Mouse (Mus musculus) C2C12 (cell line): ENCODE measurements at regions not wholly inside any gene's neighbourhood (a gene's known extent, or its start where the extent isn't known, plus 50 kb on each side); places are given as distances from the start of the nearest gene placed in this dataset.

Experiments used
- H3K27me3 ChIP-seq: one replicate; pipeline ENCODE4 v1.6.1; 2011; ENCODE audit not compliant: control insufficient read depth, insufficient read depth, insufficient read length
- H3K36me3 ChIP-seq: one replicate; pipeline ENCODE4 v1.6.1; 2011; ENCODE audit not compliant: control insufficient read depth, insufficient read depth
- H3K4me3 ChIP-seq: one replicate; pipeline ENCODE4 v1.5.1; 2011; ENCODE audit warnings: mild to moderate bottlenecking, control low read depth; ENCODE audit not compliant: poor library complexity, insufficient read depth, severe bottlenecking
- H3K79me2 ChIP-seq: one replicate; pipeline ENCODE4 v1.6.1; 2011; ENCODE audit not compliant: control insufficient read depth, insufficient read depth
- H3K79me3 ChIP-seq: one replicate; pipeline ENCODE4 v1.6.1; 2011; ENCODE audit warnings: low read depth, control low read depth
- H3ac ChIP-seq: one replicate; pipeline ENCODE3; 2011; ENCODE audit warnings: low read depth; ENCODE audit not compliant: control insufficient read depth, insufficient read length
- CEBPB ChIP-seq: IDR thresholded peaks from one replicate; pipeline ENCODE4 v1.6.1; 2011; ENCODE audit warnings: low read depth, mild to moderate bottlenecking, control low read depth, moderate library complexity
- CTCF ChIP-seq: IDR thresholded peaks from one replicate; pipeline ENCODE4 v1.5.1; 2011; ENCODE audit not compliant: control insufficient read depth, insufficient read depth, insufficient read length
- FOSL1 ChIP-seq: IDR thresholded peaks from one replicate; pipeline ENCODE4 v1.8.0; 2011; ENCODE audit warnings: mild to moderate bottlenecking, low read length; ENCODE audit not compliant: poor library complexity, insufficient read depth, severe bottlenecking
- MAX ChIP-seq: IDR thresholded peaks from one replicate; pipeline ENCODE4 v1.6.1; 2011; ENCODE audit warnings: mild to moderate bottlenecking, control low read depth
- MYOD1 ChIP-seq: IDR thresholded peaks from one replicate; pipeline ENCODE4 v1.6.1; 2011; ENCODE audit warnings: low read depth; ENCODE audit not compliant: control insufficient read depth, insufficient read length
- MYOG ChIP-seq: IDR thresholded peaks from one replicate; pipeline ENCODE4 v1.6.1; 2011; ENCODE audit not compliant: control insufficient read depth, insufficient read length; ENCODE audit errors: extremely low read depth
- USF1 ChIP-seq: IDR thresholded peaks from one replicate; pipeline ENCODE4 v1.6.1; 2011; ENCODE audit warnings: low read depth, mild to moderate bottlenecking, control low read depth, moderate library complexity

GRCm38 (mm10) chr14:54148121-54148520 lies 105.8 kb downstream of the Dad1 start:
- H3K4me3 ChIP-seq: no peak overlapping the region
- H3ac ChIP-seq: no peak overlapping the region
- H3K79me2 ChIP-seq: no peaks in the 10 kb centered on the region
- TF ChIP-seq FOSL1: no peak
- TF ChIP-seq MYOD1: no peak
- no peak for TF ChIP-seq CEBPB
- TF ChIP-seq USF1: no peak
- no peak for TF ChIP-seq MAX
- TF ChIP-seq CTCF: no peak
- TF ChIP-seq MYOG: no peak
- no peaks in the 10 kb centered on the region for H3K36me3 ChIP-seq
- H3K79me3 ChIP-seq: no peaks in the 10 kb centered on the region
- no peaks in the 10 kb centered on the region for H3K27me3 ChIP-seq

- no peaks in the 10 kb centered on the region for H3K27me3 ChIP-seq
- no peak overlapping the region for H3K4me3 ChIP-seq
- no peaks in the 10 kb centered on the region for H3K36me3 ChIP-seq
- TF ChIP-seq MYOD1 (no peak), MAX (no peak), CTCF (no peak), CEBPB (no peak)
- no peak overlapping the region for H3ac ChIP-seq
- H3K79me2 ChIP-seq: no peaks in the 10 kb centered on the region
- H3K79me3 ChIP-seq: no peaks in the 10 kb centered on the region
Measured at GRCm38 (mm10) chr14:54147546-54147945, 106.4 kb downstream of the Dad1 start.

DNA sequence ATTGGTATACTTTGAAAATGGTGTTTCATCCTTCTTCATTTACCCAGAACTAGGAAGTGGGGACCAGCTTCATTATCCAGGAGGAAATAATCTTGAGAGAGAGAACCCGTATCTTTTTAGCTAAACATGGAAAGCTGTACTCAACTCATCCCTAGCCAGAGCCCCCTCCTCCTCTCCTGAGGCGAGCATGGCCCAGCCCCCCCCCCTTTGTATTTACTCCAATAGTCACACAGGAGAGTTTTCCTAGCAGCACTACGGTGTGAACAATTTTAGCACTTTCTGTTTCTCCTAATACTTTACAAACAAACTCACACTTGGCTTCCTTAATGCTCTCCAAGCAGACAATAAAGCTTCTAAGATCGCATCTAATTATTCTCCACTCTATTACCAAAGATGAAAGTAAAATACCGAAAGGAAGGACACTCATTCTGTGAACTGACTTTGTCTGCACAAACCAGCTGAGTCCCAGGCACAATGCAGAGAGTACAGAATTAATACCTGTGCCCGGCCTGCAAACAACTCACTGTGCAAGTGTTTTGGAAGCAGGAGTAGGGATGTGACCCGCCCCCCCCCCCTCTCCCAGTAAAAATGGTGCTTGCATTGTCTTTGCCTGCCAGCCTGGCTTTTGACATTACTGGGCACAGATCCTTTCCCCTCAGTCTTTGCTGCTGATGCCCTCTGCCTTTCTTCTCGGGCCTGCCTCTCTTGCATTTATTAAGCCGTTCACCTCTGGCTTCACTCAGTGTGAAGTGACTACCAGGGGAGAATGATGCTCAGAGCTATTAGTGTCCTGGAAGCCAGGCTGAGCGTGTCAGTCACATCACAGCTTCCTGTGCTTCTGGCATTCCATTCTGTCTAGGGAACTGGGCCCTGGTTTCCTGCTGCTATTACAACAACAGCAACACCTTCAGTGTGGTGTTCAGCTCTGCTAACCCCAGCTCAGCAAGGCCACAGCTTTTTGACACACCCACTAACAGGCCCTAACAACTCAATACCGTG lies 107.9 kb downstream of the Dad1 start:
- Histone ChIP-seq H3K79me3 (no peaks in the 10 kb centered on the region), H3ac (no peak overlapping the region), H3K27me3 (no peaks in the 10 kb centered on the region), H3K36me3 (no peaks in the 10 kb centered on the region), H3K4me3 (no peak overlapping the region), H3K79me2 (no peaks in the 10 kb centered on the region)
- TF ChIP-seq FOSL1: no peak
- no peak for TF ChIP-seq MYOG
- TF ChIP-seq MAX: no peak
- TF ChIP-seq MYOD1: no peak
- no peak for TF ChIP-seq CEBPB
- TF ChIP-seq USF1: no peak
- TF ChIP-seq CTCF: no peak

DNA sequence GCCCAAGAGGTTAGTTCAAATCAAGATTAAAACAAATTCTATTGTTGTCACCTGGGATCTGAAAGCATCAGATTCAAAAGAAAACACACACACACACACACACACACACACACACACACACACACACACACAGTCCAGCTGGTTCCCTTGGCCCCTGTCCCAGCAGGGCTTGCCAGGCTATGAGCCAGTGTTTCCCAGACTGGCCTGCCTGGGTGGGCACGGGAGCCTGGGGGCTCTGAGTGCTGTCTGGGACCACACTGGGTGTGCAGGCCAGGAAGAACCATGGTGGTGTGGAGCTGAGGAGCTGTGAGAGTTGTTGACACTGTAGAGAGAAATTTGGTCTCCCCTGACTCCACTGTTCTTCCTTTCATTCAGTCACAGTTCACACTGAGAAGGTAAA lies 110.1 kb downstream of the Dad1 start:
- Histone ChIP-seq H3K4me3 (no peak overlapping the region), H3ac (no peak overlapping the region), H3K27me3 (no peaks in the 10 kb centered on the region), H3K79me3 (no peaks in the 10 kb centered on the region), H3K79me2 (no peaks in the 10 kb centered on the region), H3K36me3 (no peaks in the 10 kb centered on the region)
- TF ChIP-seq USF1: no peak
- no peak for TF ChIP-seq MYOD1
- no peak for TF ChIP-seq MYOG
- no peak for TF ChIP-seq MAX
- no peak for TF ChIP-seq FOSL1
- TF ChIP-seq CTCF: no peak
- TF ChIP-seq CEBPB: no peak

GRCm38 (mm10) chr14:54138288-54138687 lies 115.6 kb downstream of the Dad1 start:
- Histone ChIP-seq H3K27me3 (no peaks in the 10 kb centered on the region), H3ac (no peak overlapping the region), H3K79me2 (no peaks in the 10 kb centered on the region), H3K36me3 (no peaks in the 10 kb centered on the region), H3K79me3 (no peaks in the 10 kb centered on the region), H3K4me3 (no peak overlapping the region)
- no peak for TF ChIP-seq CTCF

DNA sequence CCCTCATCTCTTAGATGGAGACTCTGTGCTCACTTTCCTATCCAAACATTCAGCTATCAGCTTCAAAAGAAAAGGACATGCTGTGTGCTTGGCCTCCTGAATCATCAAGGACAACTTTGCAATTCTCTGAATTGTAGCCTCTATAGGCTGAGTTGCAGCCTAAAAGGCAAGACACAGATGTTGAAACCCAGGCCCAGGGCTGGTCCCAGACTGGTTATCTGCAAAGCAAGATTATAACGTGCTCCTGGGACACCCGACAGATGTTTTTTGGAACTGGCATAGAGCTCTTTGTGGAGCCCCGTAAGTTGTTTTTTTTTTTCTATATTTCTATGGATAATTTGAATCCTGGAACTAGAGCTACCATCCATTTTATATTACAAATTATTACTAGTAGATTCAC lies 117.4 kb downstream of the Dad1 start:
- Histone ChIP-seq H3K79me3 (no peaks in the 10 kb centered on the region), H3K36me3 (no peaks in the 10 kb centered on the region), H3K27me3 (no peaks in the 10 kb centered on the region), H3ac (no peak overlapping the region), H3K4me3 (no peak overlapping the region), H3K79me2 (no peaks in the 10 kb centered on the region)
- TF ChIP-seq MYOD1 (no peak), MAX (no peak), CTCF (no peak), USF1 (no peak), FOSL1 (no peak), MYOG (no peak), CEBPB (no peak)
